Mouse (Mus musculus): Measurements from ENCODE around the gene S100pbp.
"Not testable (repeated sequence)": the region's sequence is repeated elsewhere in the genome, so short reads cannot be mapped to it uniquely, and the experiment has no call there.

S100pbp gene

GRCm38 (mm10) chr4:129220376-129221089 lies 31.0 kb upstream of the S100pbp start:
- DNase-seq (ENCODE audit: low read depth): no peak

GRCm38 (mm10) chr4:129219198-129219597 lies 29.7 kb upstream of the S100pbp start:
- DNase-seq (ENCODE audit: low read depth): no peak

GRCm38 (mm10) chr4:129218569-129219175 lies 29.1 kb upstream of the S100pbp start:
- no peak for DNase-seq (ENCODE audit: low read depth)

GRCm38 (mm10) chr4:129212486-129212885 lies 23.0 kb upstream of the S100pbp start:
- DNase-seq (ENCODE audit: low read depth): not testable (repeated sequence)

GRCm38 (mm10) chr4:129211461-129211860 lies 21.9 kb upstream of the S100pbp start:
- no peak for DNase-seq (ENCODE audit: low read depth)

GRCm38 (mm10) chr4:129209504-129209903 lies 20.0 kb upstream of the S100pbp start:
- no peak for DNase-seq (ENCODE audit: low read depth)

- DNase-seq (ENCODE audit: low read depth): no peak
Measured at GRCm38 (mm10) chr4:129206792-129207191, 17.3 kb upstream of the S100pbp start.

GRCm38 (mm10) chr4:129204655-129205054 lies 15.1 kb upstream of the S100pbp start:
- no peak for DNase-seq (ENCODE audit: low read depth)

- no peak for DNase-seq (ENCODE audit: low read depth)
Measured at GRCm38 (mm10) chr4:129197514-129197913, 8.0 kb upstream of the S100pbp start.

- DNase-seq (ENCODE audit: low read depth): no peak
Measured at GRCm38 (mm10) chr4:129194280-129194679, 4.8 kb upstream of the S100pbp start.

GRCm38 (mm10) chr4:129191691-129192090 lies 2.2 kb upstream of the S100pbp start:
- DNase-seq (ENCODE audit: low read depth): no peak

- peak; percentile 7 for DNase-seq (ENCODE audit: low read depth)
Measured at GRCm38 (mm10) chr4:129190538-129190937, 1.0 kb upstream of the S100pbp start.

GRCm38 (mm10) chr4:129188803-129189541 lies 555 bp downstream of the S100pbp start:
- DNase-seq (ENCODE audit: low read depth): peak; percentile 13

GRCm38 (mm10) chr4:129188041-129188659 lies 1.4 kb downstream of the S100pbp start:
- no peak for DNase-seq (ENCODE audit: low read depth)

- DNase-seq (ENCODE audit: low read depth): no peak
Measured at GRCm38 (mm10) chr4:129179560-129179959, 10.0 kb downstream of the S100pbp start.

- DNase-seq (ENCODE audit: low read depth): no peak
Measured at GRCm38 (mm10) chr4:129172529-129172928, 17.0 kb downstream of the S100pbp start.

GRCm38 (mm10) chr4:129161581-129162255 lies 27.8 kb downstream of the S100pbp start:
- DNase-seq (ENCODE audit: low read depth): no peak

GRCm38 (mm10) chr4:129161076-129161475 lies 28.5 kb downstream of the S100pbp start:
- DNase-seq (ENCODE audit: low read depth): no peak

GRCm38 (mm10) chr4:129158549-129158948 lies 31.0 kb downstream of the S100pbp start:
- DNase-seq (ENCODE audit: low read depth): no peak

- no peak for DNase-seq (ENCODE audit: low read depth)
Measured at GRCm38 (mm10) chr4:129157541-129157940, 32.0 kb downstream of the S100pbp start.

GRCm38 (mm10) chr4:129151276-129151811 lies 38.2 kb downstream of the S100pbp start:
- no peak for DNase-seq (ENCODE audit: low read depth)

- DNase-seq (ENCODE audit: low read depth): no peak
Measured at GRCm38 (mm10) chr4:129149321-129149720, 40.2 kb downstream of the S100pbp start.
